Mouse (Mus musculus): ENCODE results near the gene Adcy4. TPM values are rescaled to one million over a fixed set of nuclear protein-coding genes. Genes with fewer than 3 reads are reported as not detected.
A peak's percentile ranks its signal among the peaks of the same experiment; 100 is the strongest.

The Adcy4 gene
- total RNA-seq (2015; ENCODE audit: low replicate concordance) (not detected in 2 replicates), total RNA-seq (2017; ENCODE audit: low replicate concordance) (not detected in 2 replicates)

- ATAC-seq (replicated peaks; ENCODE audit: low FRiP score, poor library complexity, severe bottlenecking) = no peak
These were observed at the start of gene Adcy4 for GRCm38 (mm10) chr14:55783958-55784235. Adcy4 (minus strand) TSS chr14:55784095.

GRCm38 (mm10) chr14:55833126-55833525 lies 49.2 kb upstream of the Adcy4 start:
- ATAC-seq (replicated peaks; ENCODE audit: low FRiP score, poor library complexity, severe bottlenecking) = no peak

- ATAC-seq (replicated peaks; ENCODE audit: low FRiP score, poor library complexity, severe bottlenecking) = no peak
These were observed 46.4 kb upstream of the Adcy4 start for GRCm38 (mm10) chr14:55830331-55830730.

- no peak for ATAC-seq (replicated peaks; ENCODE audit: low FRiP score, poor library complexity, severe bottlenecking)
These were observed 46.0 kb upstream of the Adcy4 start for GRCm38 (mm10) chr14:55829854-55830253.

- no peak for ATAC-seq (replicated peaks; ENCODE audit: low FRiP score, poor library complexity, severe bottlenecking)
These were observed 44.9 kb upstream of the Adcy4 start for GRCm38 (mm10) chr14:55828716-55829263.

GRCm38 (mm10) chr14:55826551-55827340 lies 42.9 kb upstream of the Adcy4 start:
- peak; percentile 39; the same call in 1 of the 2 replicates for ATAC-seq (replicated peaks; ENCODE audit: low FRiP score, poor library complexity, severe bottlenecking)

GRCm38 (mm10) chr14:55826142-55826541 lies 42.2 kb upstream of the Adcy4 start:
- no peak for ATAC-seq (replicated peaks; ENCODE audit: low FRiP score, poor library complexity, severe bottlenecking)

GRCm38 (mm10) chr14:55825216-55826051 lies 41.5 kb upstream of the Adcy4 start:
- ATAC-seq (replicated peaks; ENCODE audit: low FRiP score, poor library complexity, severe bottlenecking) = no peak

GRCm38 (mm10) chr14:55824481-55825215 lies 40.8 kb upstream of the Adcy4 start:
- no peak for ATAC-seq (replicated peaks; ENCODE audit: low FRiP score, poor library complexity, severe bottlenecking)

GRCm38 (mm10) chr14:55824001-55824480 lies 40.1 kb upstream of the Adcy4 start:
- no peak for ATAC-seq (replicated peaks; ENCODE audit: low FRiP score, poor library complexity, severe bottlenecking)

- ATAC-seq (replicated peaks; ENCODE audit: low FRiP score, poor library complexity, severe bottlenecking) = no peak
These were observed 39.3 kb upstream of the Adcy4 start, which contains the start of gene Nfatc4 for GRCm38 (mm10) chr14:55822991-55823762. Nfatc4 (plus strand) TSS chr14:55823144.

GRCm38 (mm10) chr14:55822435-55822990 lies 38.6 kb upstream of the Adcy4 start:
- no peak for ATAC-seq (replicated peaks; ENCODE audit: low FRiP score, poor library complexity, severe bottlenecking)

- no peak for ATAC-seq (replicated peaks; ENCODE audit: low FRiP score, poor library complexity, severe bottlenecking)
These were observed 36.7 kb upstream of the Adcy4 start for GRCm38 (mm10) chr14:55820576-55820975.

GRCm38 (mm10) chr14:55819845-55820405 lies 36.0 kb upstream of the Adcy4 start:
- no peak for ATAC-seq (replicated peaks; ENCODE audit: low FRiP score, poor library complexity, severe bottlenecking)

GRCm38 (mm10) chr14:55815310-55815751 lies 31.4 kb upstream of the Adcy4 start:
- ATAC-seq (replicated peaks; ENCODE audit: low FRiP score, poor library complexity, severe bottlenecking) = no peak

- no peak for ATAC-seq (replicated peaks; ENCODE audit: low FRiP score, poor library complexity, severe bottlenecking)
These were observed 31.0 kb upstream of the Adcy4 start for GRCm38 (mm10) chr14:55814885-55815284.

GRCm38 (mm10) chr14:55795380-55796163 lies 11.7 kb upstream of the Adcy4 start:
- ATAC-seq (replicated peaks; ENCODE audit: low FRiP score, poor library complexity, severe bottlenecking) = no peak

- ATAC-seq (replicated peaks; ENCODE audit: low FRiP score, poor library complexity, severe bottlenecking) = no peak
These were observed 10.1 kb upstream of the Adcy4 start for GRCm38 (mm10) chr14:55793946-55794345.

Data from erythroid progenitor cell, adult 5-6 weeks (primary cell).